Mouse (Mus musculus) CH12F3 (cell line): ENCODE data around the gene Trip10.

Experiments used
- in situ Hi-C: fragments of 300-500 bp; cut with MboI; formaldehyde crosslinking; loops from 2 replicates; pipeline ENCODE4 v1.14.3; 2020; ENCODE audit warnings: low sequenced_read_pairs

Gene Trip10

GRCm38 (mm10) chr17:57234254-57234928, 14.9 kb upstream of the Trip10 start:
- in situ Hi-C loops, result no loop called here

- in situ Hi-C loops, result no loop called here
Observed at GRCm38 (mm10) chr17:57235803-57236202, 13.5 kb upstream of the Trip10 start.

GRCm38 (mm10) chr17:57237181-57237580, 12.1 kb upstream of the Trip10 start:
- in situ Hi-C loops, result no loop called here

- in situ Hi-C loops, result loop anchor here (10.0 kb wide), 1 partner anchor 91 kb away; no protein-coding TSS in a partner anchor
Observed at GRCm38 (mm10) chr17:57243650-57244370, 5.4 kb upstream of the Trip10 start.

- in situ Hi-C loops, result loop anchor here (10.0 kb wide), 1 partner anchor 89 kb away; no protein-coding TSS in a partner anchor
Observed at GRCm38 (mm10) chr17:57245311-57245929, 3.8 kb upstream of the Trip10 start.

- in situ Hi-C loops, result loop anchor here (10.0 kb wide), 1 partner anchor 88 kb away; no protein-coding TSS in a partner anchor
Observed at GRCm38 (mm10) chr17:57246663-57247392, 2.4 kb upstream of the Trip10 start.

GRCm38 (mm10) chr17:57247393-57248200, 1.7 kb upstream of the Trip10 start:
- in situ Hi-C loops, result loop anchor here (10.0 kb wide), 1 partner anchor 87 kb away; no protein-coding TSS in a partner anchor

- in situ Hi-C loops, result loop anchor here (10.0 kb wide), 1 partner anchor 87 kb away; no protein-coding TSS in a partner anchor
Observed at GRCm38 (mm10) chr17:57248201-57248699, 1.0 kb upstream of the Trip10 start, which contains the start of gene Gpr108. Gene Gpr108 (minus strand): TSS chr17:57248446.

- in situ Hi-C loops, result loop anchor here (10.0 kb wide), 1 partner anchor 86 kb away; no protein-coding TSS in a partner anchor
Observed at GRCm38 (mm10) chr17:57248771-57249170, 484 bp upstream of the Trip10 start.

- in situ Hi-C loops, result no loop called here
Observed at GRCm38 (mm10) chr17:57250461-57251160, 1.4 kb downstream of the Trip10 start.

- in situ Hi-C loops, result no loop called here
Observed at GRCm38 (mm10) chr17:57251431-57251830, 2.2 kb downstream of the Trip10 start.

GRCm38 (mm10) chr17:57253306-57253705, 4.1 kb downstream of the Trip10 start:
- in situ Hi-C loops, result no loop called here

- in situ Hi-C loops, result no loop called here
Observed at GRCm38 (mm10) chr17:57255354-57255753, 6.1 kb downstream of the Trip10 start.

GRCm38 (mm10) chr17:57256921-57257485, 7.7 kb downstream of the Trip10 start:
- in situ Hi-C loops, result no loop called here

- in situ Hi-C loops, result no loop called here
Observed at GRCm38 (mm10) chr17:57258191-57258590, 8.9 kb downstream of the Trip10 start.

- in situ Hi-C loops, result no loop called here
Observed at GRCm38 (mm10) chr17:57259742-57260141, 10.5 kb downstream of the Trip10 start.

- in situ Hi-C loops, result no loop called here
Observed at GRCm38 (mm10) chr17:57260351-57260750, 11.1 kb downstream of the Trip10 start.

GRCm38 (mm10) chr17:57261286-57261685, 12.0 kb downstream of the Trip10 start:
- in situ Hi-C loops, result no loop called here

- in situ Hi-C loops, result no loop called here
Observed at GRCm38 (mm10) chr17:57261796-57262195, 12.5 kb downstream of the Trip10 start.
